Mouse (Mus musculus) limb, embryonic 15.5 days (tissue): Measurements from ENCODE around the gene Snx5. TPM values are rescaled to one million over a fixed set of nuclear protein-coding genes. Genes with fewer than 3 reads are reported as not detected.

ENCODE experiments used
- ATAC-seq: fragments of 200-750 bp; cut with Nextera tagmentation; 2 replicates; pipeline ENCODE4 v1.8.0; 2017; ENCODE audit warnings: low read depth, moderate TSS enrichment; ENCODE audit not compliant: insufficient number of reproducible peaks, low FRiP score, low TSS enrichment
- H3K27ac ChIP-seq: fragments of 300-500 bp; sonication (generic); 2 replicates; pipeline ENCODE4 v1.5.1; 2015; ENCODE audit warnings: moderate library complexity, mild to moderate bottlenecking, inconsistent platforms
- H3K27me3 ChIP-seq: fragments of 300-500 bp; sonication (generic); 2 replicates; pipeline ENCODE4 v1.6.1; 2015; ENCODE audit warnings: inconsistent platforms
- H3K36me3 ChIP-seq: fragments of 300-500 bp; sonication (generic); 2 replicates; pipeline ENCODE4 v1.6.1; 2015; ENCODE audit warnings: inconsistent platforms
- H3K4me1 ChIP-seq: fragments of 300-500 bp; sonication (generic); 2 replicates; pipeline ENCODE4 v1.6.1; 2015; ENCODE audit warnings: inconsistent platforms
- H3K4me2 ChIP-seq: fragments of 300-500 bp; sonication (generic); 2 replicates; pipeline ENCODE4 v1.6.1; 2015; ENCODE audit warnings: mild to moderate bottlenecking, inconsistent platforms
- H3K4me3 ChIP-seq: fragments of 300-500 bp; sonication (generic); 2 replicates; pipeline ENCODE4 v1.5.1; 2015; ENCODE audit warnings: mild to moderate bottlenecking, inconsistent platforms
- H3K9ac ChIP-seq: fragments of 300-500 bp; sonication (generic); 2 replicates; pipeline ENCODE4 v1.6.1; 2015; ENCODE audit warnings: inconsistent platforms
- H3K9me3 ChIP-seq: fragments of 300-500 bp; sonication (generic); 2 replicates; pipeline ENCODE4 v1.6.1; 2016; ENCODE audit warnings: inconsistent platforms
- WGBS: fragments of 180-500 bp; shearing (Covaris S2); methylation state at CpG from one replicate; pipeline ENCODE4 v1.1.7; 2015; 5-methylcytosine and 5-hydroxymethylcytosine counted together
- polyA plus RNA-seq: library from polyadenylated mRNA; unstranded; fragments of >200 nt; fragmentation: Nextera tagmentation; extraction: Ambion mirVana; gene quantifications from 2 replicates; pipeline ENCODE4 v1.2.1, GENCODE M21; 2015

The Snx5 gene
- polyA plus RNA-seq: 107 and 120 TPM in 2 replicates

- Histone ChIP-seq H3K27me3 (no peaks in the 10 kb centered on the region), H3K27ac (peak within 1 kb of the TSS; percentile 98), H3K9ac (peak within 1 kb of the TSS; percentile 95), H3K4me2 (peak within 1 kb of the TSS; percentile 79), H3K36me3 (0 out of 2 replicates have a peak, but pooled peaks cover 2% of the 10 kb centered on the region), H3K9me3 (no peaks in the 10 kb centered on the region), H3K4me1 (peaks cover 36% of the 10 kb centered on the region), H3K4me3 (peak within 1 kb of the TSS; percentile 86)
- peak; percentile 93 for ATAC-seq
- under 1% methylated on average over 90 of the region's 93 CpGs for WGBS
Measured at GRCm38 (mm10) chr2:144270507-144271420, at the start of gene Snx5, which contains the start of gene Mgme1. Gene Snx5 (minus strand): TSS chr2:144270906. Gene Mgme1 (plus strand): TSS chr2:144270663.

- Histone ChIP-seq H3K27me3 (no peaks in the 10 kb centered on the region), H3K9me3 (no peaks in the 10 kb centered on the region), H3K27ac (no peak overlapping the region), H3K4me2 (no peak overlapping the region), H3K4me1 (no peaks in the 10 kb centered on the region), H3K9ac (no peak overlapping the region), H3K4me3 (no peak overlapping the region), H3K36me3 (no peaks in the 10 kb centered on the region)
- no peak for ATAC-seq
- WGBS: 81% methylated on average over 2 of the region's 2 CpGs
Measured at GRCm38 (mm10) chr2:144311372-144311771, 40.7 kb upstream of the Snx5 start.

GRCm38 (mm10) chr2:144310273-144310672, 39.6 kb upstream of the Snx5 start:
- Histone ChIP-seq H3K27ac (no peak overlapping the region), H3K36me3 (no peaks in the 10 kb centered on the region), H3K27me3 (no peaks in the 10 kb centered on the region), H3K4me3 (no peak overlapping the region), H3K4me2 (no peak overlapping the region), H3K9me3 (no peaks in the 10 kb centered on the region), H3K9ac (no peak overlapping the region), H3K4me1 (peaks cover 4% of the 10 kb centered on the region; the same call in 1 of the 2 replicates)
- ATAC-seq: no peak
- WGBS: 59% methylated on average over 5 of the region's 5 CpGs

GRCm38 (mm10) chr2:144308561-144308960, 37.9 kb upstream of the Snx5 start:
- H3K4me3 ChIP-seq: no peak overlapping the region
- no peaks in the 10 kb centered on the region for H3K36me3 ChIP-seq
- H3K27me3 ChIP-seq: no peaks in the 10 kb centered on the region
- H3K27ac ChIP-seq: no peak overlapping the region
- peaks cover 4% of the 10 kb centered on the region; the same call in 1 of the 2 replicates for H3K4me1 ChIP-seq
- no peak overlapping the region for H3K9ac ChIP-seq
- no peaks in the 10 kb centered on the region for H3K9me3 ChIP-seq
- no peak overlapping the region for H3K4me2 ChIP-seq
- no peak for ATAC-seq
- WGBS: 57% methylated on average over 8 of the region's 8 CpGs

GRCm38 (mm10) chr2:144305721-144306294, 35.1 kb upstream of the Snx5 start:
- 50% methylated on average over 18 of the region's 18 CpGs for WGBS
- Histone ChIP-seq H3K4me3 (no peak overlapping the region), H3K27ac (no peak overlapping the region), H3K27me3 (no peaks in the 10 kb centered on the region), H3K9me3 (no peaks in the 10 kb centered on the region), H3K36me3 (no peaks in the 10 kb centered on the region), H3K4me1 (peaks cover 4% of the 10 kb centered on the region; the same call in 1 of the 2 replicates), H3K4me2 (no peak overlapping the region), H3K9ac (no peak overlapping the region)
- ATAC-seq: no peak

GRCm38 (mm10) chr2:144301101-144301500, 30.4 kb upstream of the Snx5 start:
- H3K36me3 ChIP-seq: no peaks in the 10 kb centered on the region
- no peaks in the 10 kb centered on the region for H3K9me3 ChIP-seq
- no peaks in the 10 kb centered on the region for H3K27me3 ChIP-seq
- no peak overlapping the region for H3K4me2 ChIP-seq
- no peak overlapping the region for H3K9ac ChIP-seq
- peaks cover 4% of the 10 kb centered on the region; the same call in 1 of the 2 replicates for H3K4me1 ChIP-seq
- no peak for ATAC-seq
- no peak overlapping the region for H3K4me3 ChIP-seq
- no peak overlapping the region for H3K27ac ChIP-seq
- 91% methylated on average over 11 of the region's 11 CpGs for WGBS

- no peak for ATAC-seq
Measured at GRCm38 (mm10) chr2:144299749-144300669, 29.3 kb upstream of the Snx5 start.

GRCm38 (mm10) chr2:144295145-144295735, 24.5 kb upstream of the Snx5 start:
- no peak for ATAC-seq
- no peak overlapping the region for H3K27ac ChIP-seq
- no peak overlapping the region for H3K4me2 ChIP-seq
- H3K4me3 ChIP-seq: no peak overlapping the region
- WGBS: 60% methylated on average over 9 of the region's 9 CpGs
- no peaks in the 10 kb centered on the region for H3K9me3 ChIP-seq
- no peaks in the 10 kb centered on the region for H3K27me3 ChIP-seq
- H3K36me3 ChIP-seq: no peaks in the 10 kb centered on the region
- H3K4me1 ChIP-seq: no peaks in the 10 kb centered on the region
- H3K9ac ChIP-seq: no peak overlapping the region

More at GRCm38 (mm10) chr2:144299749-144300669, 29.3 kb upstream of the Snx5 start:
- no peak overlapping the region for H3K4me2 ChIP-seq
- no peaks in the 10 kb centered on the region for H3K4me1 ChIP-seq
- no peak overlapping the region for H3K4me3 ChIP-seq
- no peak overlapping the region for H3K9ac ChIP-seq
- H3K27ac ChIP-seq: no peak overlapping the region
- H3K36me3 ChIP-seq: no peaks in the 10 kb centered on the region
- no peaks in the 10 kb centered on the region for H3K27me3 ChIP-seq
- whole genome bisulfite sequencing: 62% methylated on average over 9 of the region's 9 CpGs
- H3K9me3 ChIP-seq: no peaks in the 10 kb centered on the region

- Histone ChIP-seq H3K4me2 (no peak overlapping the region), H3K27me3 (no peaks in the 10 kb centered on the region), H3K4me1 (0 out of 2 replicates have a peak, but pooled peaks cover 2% of the 10 kb centered on the region), H3K9ac (no peak overlapping the region), H3K36me3 (no peaks in the 10 kb centered on the region), H3K27ac (no peak overlapping the region), H3K4me3 (no peak overlapping the region), H3K9me3 (no peaks in the 10 kb centered on the region)
- WGBS: 83% methylated on average over 11 of the region's 11 CpGs
- no peak for ATAC-seq
Measured at GRCm38 (mm10) chr2:144291600-144292305, 21.0 kb upstream of the Snx5 start.

- no peak for ATAC-seq
- no peak overlapping the region for H3K4me3 ChIP-seq
- no peak overlapping the region for H3K4me2 ChIP-seq
- H3K9me3 ChIP-seq: no peaks in the 10 kb centered on the region
- H3K36me3 ChIP-seq: no peaks in the 10 kb centered on the region
- H3K27ac ChIP-seq: no peak overlapping the region
- 84% methylated on average over 7 of the region's 7 CpGs for WGBS
- H3K4me1 ChIP-seq: 0 out of 2 replicates have a peak, but pooled peaks cover 2% of the 10 kb centered on the region
- no peak overlapping the region for H3K9ac ChIP-seq
- H3K27me3 ChIP-seq: no peaks in the 10 kb centered on the region
Measured at GRCm38 (mm10) chr2:144290321-144290720, 19.6 kb upstream of the Snx5 start.
